Mouse (Mus musculus) midbrain, postnatal 0 days (tissue): ENCODE data around the gene Cacna1i. TPM values are rescaled to one million over a fixed set of nuclear protein-coding genes. Genes with fewer than 3 reads are reported as not detected.

Experiments
- ATAC-seq: fragments of 200-750 bp; cut with Nextera tagmentation; 2 replicates; pipeline ENCODE4 v1.8.0; 2017; ENCODE audit warnings: moderate number of reproducible peaks, mild to moderate bottlenecking, moderate TSS enrichment, moderate library complexity; ENCODE audit not compliant: low FRiP score
- DNase-seq: peaks from one replicate; pipeline ENCODE4 v3.0.0-alpha.2; 2015; ENCODE audit warnings: low spot score
- H3K27ac ChIP-seq: fragments of 300-500 bp; sonication (generic); 2 replicates; pipeline ENCODE4 v1.5.1; 2014; ENCODE audit warnings: low read depth, mild to moderate bottlenecking, low read length, mixed read lengths
- H3K27me3 ChIP-seq: fragments of 300-500 bp; sonication (generic); 2 replicates; pipeline ENCODE4 v1.6.1; 2014; ENCODE audit warnings: low read length, control low read depth, mixed read lengths; ENCODE audit not compliant: insufficient read depth
- H3K36me3 ChIP-seq: fragments of 300-500 bp; sonication (generic); 2 replicates; pipeline ENCODE4 v1.6.1; 2014; ENCODE audit warnings: low read length, control low read depth, mixed read lengths; ENCODE audit not compliant: insufficient read depth
- H3K4me1 ChIP-seq: fragments of 300-500 bp; sonication (generic); 2 replicates; pipeline ENCODE4 v1.6.1; 2014; ENCODE audit warnings: mild to moderate bottlenecking, control low read depth, antibody characterized with exemption, low read length, mixed read lengths; ENCODE audit not compliant: insufficient read depth
- H3K4me2 ChIP-seq: fragments of 300-500 bp; sonication (generic); 2 replicates; pipeline ENCODE4 v1.6.1; 2014; ENCODE audit warnings: low read depth, mild to moderate bottlenecking, low read length, mixed read lengths; ENCODE audit not compliant: poor library complexity, severe bottlenecking
- H3K4me3 ChIP-seq: fragments of 300-500 bp; sonication (generic); 2 replicates; pipeline ENCODE4 v1.5.1; 2014; ENCODE audit warnings: low read depth, mild to moderate bottlenecking, low read length, moderate library complexity
- H3K9ac ChIP-seq: fragments of 300-500 bp; sonication (generic); replicated peaks from 2 replicates; pipeline ENCODE4 v1.6.1; 2014; ENCODE audit warnings: mild to moderate bottlenecking, low read length, moderate library complexity, mixed read lengths; ENCODE audit not compliant: poor library complexity, severe bottlenecking
- H3K9me3 ChIP-seq: fragments of 300-500 bp; sonication (generic); 2 replicates; pipeline ENCODE4 v1.6.1; 2016; ENCODE audit warnings: low read length, control low read depth
- CTCF ChIP-seq: IDR thresholded peaks from 2 replicates; pipeline ENCODE4 v1.5.1; 2016; ENCODE audit warnings: antibody characterized with exemption, mild to moderate bottlenecking
- WGBS: fragments of 180-500 bp; shearing (Covaris S2); extraction: QIAGEN DNeasy Blood & Tissue Kit; methylation state at CpG from one replicate; pipeline ENCODE4 v1.1.7; 2014; 5-methylcytosine and 5-hydroxymethylcytosine counted together
- polyA plus RNA-seq: library from polyadenylated mRNA; unstranded; fragments of >200 nt; fragmentation: Nextera tagmentation; extraction: Ambion mirVana; gene quantifications from 2 replicates; pipeline ENCODE4 v1.2.1, GENCODE M21; 2015
- total RNA-seq: library from RNA; depleted of rRNA; stranded (reverse); fragments of >200 nt; gene quantifications from 2 replicates; pipeline ENCODE4 v1.2.3, GENCODE M21; 2014; rRNA removed

Gene Cacna1i
- total and polyA plus RNA-seq, 2 experiments from 2014 or later, result 1.1 to 14.6 TPM

DNA sequence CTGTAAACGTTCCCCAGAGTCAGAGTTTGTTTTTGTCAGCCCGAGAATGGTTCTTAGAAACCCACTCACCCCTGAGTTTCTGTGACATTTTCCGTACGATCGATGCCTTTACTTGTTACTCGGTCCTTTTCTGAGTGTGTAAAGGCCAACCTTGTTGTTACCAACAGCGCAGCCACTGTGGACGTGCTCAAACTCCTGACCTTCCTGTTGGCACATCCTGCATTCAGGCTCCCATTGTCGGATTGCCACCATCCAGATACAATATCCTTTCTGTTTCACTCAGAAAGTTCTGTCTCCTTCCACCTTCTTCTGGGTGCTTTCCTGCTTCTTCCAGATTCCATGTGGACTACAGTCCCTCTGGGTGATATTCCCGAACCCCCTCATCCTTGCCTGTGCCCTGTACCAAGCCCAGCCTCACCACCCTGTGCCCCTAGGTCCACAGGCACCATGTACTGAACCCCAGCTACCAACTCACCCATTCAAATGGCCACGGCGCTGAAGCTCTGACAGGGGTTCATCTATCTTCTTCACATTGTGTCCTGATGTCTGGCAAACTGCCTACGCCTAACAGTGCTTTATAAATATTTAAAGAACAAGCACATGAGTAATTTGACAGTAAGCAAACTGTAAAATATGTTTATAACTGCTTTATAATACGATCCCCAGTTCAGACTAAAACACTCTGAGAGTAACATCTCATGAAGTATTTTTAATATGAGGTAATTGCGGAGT, 159.1 kb downstream of the Cacna1i start:
- Histone ChIP-seq H3K4me2 (no peak overlapping the region), H3K27me3 (no peaks in the 10 kb centered on the region), H3K4me3 (no peak overlapping the region), H3K9ac (no peak overlapping the region), H3K9me3 (no peaks in the 10 kb centered on the region), H3K4me1 (no peaks in the 10 kb centered on the region; the same call in 1 of the 2 replicates), H3K36me3 (no peaks in the 10 kb centered on the region), H3K27ac (no peak overlapping the region)
- 84% methylated on average over 15 of the region's 15 CpGs for WGBS
- DNase-seq, result no peak
- ATAC-seq, result no peak
- TF ChIP-seq CTCF, result no peak

Other genes with a start within 250 kb of the Cacna1i start
- gene Syngr1, start 195.9 kb upstream of the Cacna1i start, total RNA-seq, result 162 and 220 TPM in 2 replicates
- gene Syngr1, start 195.9 kb upstream of the Cacna1i start, polyA plus RNA-seq, result 81.5 and 88.5 TPM in 2 replicates
- 511 and 632 TPM in 2 replicates for gene Rpl3, start 195.4 kb upstream of the Cacna1i start, total RNA-seq
- gene Rpl3, start 195.4 kb upstream of the Cacna1i start, polyA plus RNA-seq, result 500 and 515 TPM in 2 replicates
- gene Tab1, start 154.1 kb upstream of the Cacna1i start, total RNA-seq, result 43.5 and 58.5 TPM in 2 replicates
- gene Tab1, start 154.1 kb upstream of the Cacna1i start, polyA plus RNA-seq, result 23.6 and 27.9 TPM in 2 replicates
- gene Mgat3, start 113.5 kb upstream of the Cacna1i start, total RNA-seq, result 101 and 103 TPM in 2 replicates
- 13.3 and 14.4 TPM in 2 replicates for gene Mgat3, start 113.5 kb upstream of the Cacna1i start, polyA plus RNA-seq
- 46.3 and 47.2 TPM in 2 replicates for gene Mief1, start 53.2 kb upstream of the Cacna1i start, total RNA-seq
- 19.4 and 21.9 TPM in 2 replicates for gene Mief1, start 53.2 kb upstream of the Cacna1i start, polyA plus RNA-seq
- gene AC140267.1, start 51.4 kb upstream of the Cacna1i start, total RNA-seq, result not detected in 2 replicates
- 5.1 and 5.6 TPM in 2 replicates for gene AC140267.1, start 51.4 kb upstream of the Cacna1i start, polyA plus RNA-seq
- gene Atf4, start 32.1 kb upstream of the Cacna1i start, total RNA-seq, result 151 and 168 TPM in 2 replicates
- gene Atf4, start 32.1 kb upstream of the Cacna1i start, polyA plus RNA-seq, result 107 and 110 TPM in 2 replicates
- gene Rps19bp1, start 22.9 kb upstream of the Cacna1i start, total RNA-seq, result 34.5 and 43.8 TPM in 2 replicates
- 86.9 and 87.1 TPM in 2 replicates for gene Rps19bp1, start 22.9 kb upstream of the Cacna1i start, polyA plus RNA-seq